Mouse (Mus musculus) large intestine, adult 2 months (tissue): ENCODE results near the gene Lemd2. TPM values are rescaled to one million over a fixed set of nuclear protein-coding genes. Genes with fewer than 3 reads are reported as not detected.

Source experiments
- DNase-seq: peaks from one replicate; pipeline ENCODE4 v3.0.0-alpha.2; 2012; ENCODE audit warnings: low read depth, low spot score
- whole genome bisulfite sequencing: fragments of 180-500 bp; shearing (Covaris S2); methylation state at CpG from one replicate; pipeline ENCODE4 v1.1.7; 2018; 5-methylcytosine and 5-hydroxymethylcytosine counted together
- polyA plus RNA-seq: library from polyadenylated mRNA; depleted of rRNA; stranded (reverse); fragments of >200 nt; gene quantifications from 2 replicates; pipeline ENCODE4 v1.2.3, GENCODE M21; 2012

Gene Lemd2
- polyA plus RNA-seq, 1 experiment, result 49.6 TPM

- 74% methylated on average over 20 of the region's 20 CpGs for WGBS
- no peak for DNase-seq
Measured at GRCm38 (mm10) chr17:27194258-27195185, 9.7 kb downstream of the Lemd2 start.

- DNase-seq, result no peak
- 66% methylated on average over 5 of the region's 5 CpGs for WGBS
Measured at GRCm38 (mm10) chr17:27191804-27192203, 12.5 kb downstream of the Lemd2 start.

- no peak for DNase-seq
- WGBS, result 75% methylated on average over 6 of the region's 6 CpGs
Measured at GRCm38 (mm10) chr17:27191189-27191588, 13.1 kb downstream of the Lemd2 start.

- 46% methylated on average over 10 of the region's 10 CpGs for WGBS
- DNase-seq, result no peak
Measured at GRCm38 (mm10) chr17:27189640-27190216, 14.5 kb downstream of the Lemd2 start.

- WGBS, result 72% methylated on average over 9 of the region's 9 CpGs
Measured at GRCm38 (mm10) chr17:27188883-27189282, 15.4 kb downstream of the Lemd2 start.

GRCm38 (mm10) chr17:27187059-27187458 is 17.2 kb downstream of the Lemd2 start:
- 49% methylated on average over 5 of the region's 5 CpGs for WGBS
- no peak for DNase-seq

More at GRCm38 (mm10) chr17:27188883-27189282, 15.4 kb downstream of the Lemd2 start:
- DNase-seq, result no peak

GRCm38 (mm10) chr17:27186068-27186467 is 18.2 kb downstream of the Lemd2 start:
- no peak for DNase-seq
- 68% methylated on average over 3 of the region's 3 CpGs for WGBS

- DNase-seq, result no peak
- WGBS, result 61% methylated on average over 12 of the region's 12 CpGs
Measured at GRCm38 (mm10) chr17:27183667-27184292, 20.5 kb downstream of the Lemd2 start.

- WGBS, result 79% methylated on average over 5 of the region's 5 CpGs
- no peak for DNase-seq
Measured at GRCm38 (mm10) chr17:27182401-27182800, 21.9 kb downstream of the Lemd2 start.

- no peak for DNase-seq
- 38% methylated on average over 3 of the region's 3 CpGs for WGBS
Measured at GRCm38 (mm10) chr17:27181666-27182065, 22.6 kb downstream of the Lemd2 start.

GRCm38 (mm10) chr17:27179681-27180280 is 24.5 kb downstream of the Lemd2 start:
- no peak for DNase-seq
- 66% methylated on average over 12 of the region's 12 CpGs for WGBS

GRCm38 (mm10) chr17:27178427-27179177 is 25.7 kb downstream of the Lemd2 start:
- DNase-seq, result no peak

GRCm38 (mm10) chr17:27178019-27178418 is 26.2 kb downstream of the Lemd2 start:
- 87% methylated on average over 9 of the region's 9 CpGs for WGBS
- DNase-seq, result no peak

More at GRCm38 (mm10) chr17:27178427-27179177, 25.7 kb downstream of the Lemd2 start:
- WGBS, result 85% methylated on average over 17 of the region's 17 CpGs

- DNase-seq, result no peak
Measured at GRCm38 (mm10) chr17:27176754-27177153, 27.5 kb downstream of the Lemd2 start.

GRCm38 (mm10) chr17:27176287-27176686 is 28.0 kb downstream of the Lemd2 start:
- no peak for DNase-seq
- 72% methylated on average over 3 of the region's 3 CpGs for whole genome bisulfite sequencing

More at GRCm38 (mm10) chr17:27176754-27177153, 27.5 kb downstream of the Lemd2 start:
- WGBS, result 89% methylated on average over 4 of the region's 4 CpGs

- WGBS, result 32% methylated on average over 14 of the region's 14 CpGs
- no peak for DNase-seq
Measured at GRCm38 (mm10) chr17:27175196-27175874, 28.9 kb downstream of the Lemd2 start.

- DNase-seq, result no peak
- WGBS, result 53% methylated on average over 3 of the region's 3 CpGs
Measured at GRCm38 (mm10) chr17:27173715-27174114, 30.6 kb downstream of the Lemd2 start.

- no peak for DNase-seq
- WGBS, result 57% methylated on average over 9 of the region's 9 CpGs
Measured at GRCm38 (mm10) chr17:27172459-27172858, 31.8 kb downstream of the Lemd2 start.

GRCm38 (mm10) chr17:27171121-27171520 is 33.1 kb downstream of the Lemd2 start:
- no peak for DNase-seq
- WGBS, result 62% methylated on average over 5 of the region's 5 CpGs
